Mouse (Mus musculus) lung, postnatal 10 days (tissue): ENCODE data around the gene Inpp5e.
"Not testable (repeated sequence)": the region's sequence is repeated elsewhere in the genome, so short reads cannot be mapped to it uniquely, and the experiment has no call there.

Experiments used
- DNase-seq: peaks from one replicate; pipeline ENCODE4 v3.0.0; 2021

Gene Inpp5e

DNA sequence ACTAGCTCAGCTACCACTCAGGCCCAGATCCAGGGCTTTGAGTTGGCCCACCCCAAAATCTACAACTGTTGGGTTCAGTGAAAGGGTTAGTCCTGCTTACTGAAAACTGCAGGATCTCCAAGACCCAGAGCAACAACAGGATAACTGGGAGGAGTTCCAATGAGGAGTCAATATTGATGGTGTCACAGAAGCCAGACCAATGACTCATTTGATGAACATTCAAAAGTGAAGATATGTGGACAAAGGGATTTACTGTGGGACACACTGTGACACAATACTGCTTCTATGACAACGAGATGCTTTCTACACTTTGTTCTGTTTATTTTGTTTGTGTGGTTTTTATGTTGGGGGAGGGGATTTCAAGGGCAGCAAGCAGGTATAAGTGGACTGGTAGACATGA lies 9.1 kb upstream of the Inpp5e start:
- no peak for DNase-seq

DNA sequence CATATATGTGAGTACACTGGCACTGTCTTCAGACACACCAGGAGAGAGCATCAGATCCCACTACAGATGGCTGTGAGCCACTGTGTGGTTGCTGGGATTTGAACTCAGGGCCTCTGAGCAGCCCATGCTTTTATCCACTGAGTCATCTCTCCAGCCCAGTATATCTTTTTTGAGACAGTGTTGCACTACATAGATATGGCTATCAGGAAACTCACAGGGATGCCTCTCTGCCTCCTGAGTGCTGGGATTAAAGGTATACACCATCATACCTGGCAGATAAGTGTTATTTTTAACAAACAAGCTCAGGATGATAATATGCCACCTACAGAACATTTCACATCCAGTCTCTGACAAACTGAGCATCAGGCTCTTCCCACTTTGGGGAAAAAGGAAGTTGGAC lies 8.1 kb upstream of the Inpp5e start:
- no peak for DNase-seq

DNA sequence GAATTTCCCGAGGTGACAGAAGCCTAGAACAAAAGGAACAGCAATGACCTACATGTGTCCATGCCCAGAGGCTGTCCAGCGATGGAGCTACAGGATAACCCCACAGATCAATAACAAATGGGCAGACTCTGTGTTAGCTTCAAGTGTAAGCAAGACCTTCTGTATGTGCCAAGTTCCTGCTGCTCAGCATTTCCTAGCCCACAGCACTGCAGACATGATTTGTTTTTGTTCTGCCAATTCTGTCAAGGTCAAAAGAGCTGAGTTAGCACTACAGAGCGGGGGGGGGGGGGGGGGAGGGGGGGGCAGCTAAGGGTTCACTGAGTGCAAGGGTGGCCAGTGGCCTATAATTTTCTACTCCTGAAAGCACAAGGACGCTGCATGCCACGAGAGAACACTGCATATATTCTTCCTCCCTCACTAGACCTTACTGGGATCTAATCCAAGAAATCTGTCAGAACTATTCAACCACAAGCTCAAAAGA lies 2.0 kb upstream of the Inpp5e start:
- DNase-seq, result peak; percentile 26

- no peak for DNase-seq
These were observed 1.1 kb upstream of the Inpp5e start for GRCm38 (mm10) chr2:26410091-26410490.

GRCm38 (mm10) chr2:26409362-26409761 lies 359 bp upstream of the Inpp5e start:
- no peak for DNase-seq

DNA sequence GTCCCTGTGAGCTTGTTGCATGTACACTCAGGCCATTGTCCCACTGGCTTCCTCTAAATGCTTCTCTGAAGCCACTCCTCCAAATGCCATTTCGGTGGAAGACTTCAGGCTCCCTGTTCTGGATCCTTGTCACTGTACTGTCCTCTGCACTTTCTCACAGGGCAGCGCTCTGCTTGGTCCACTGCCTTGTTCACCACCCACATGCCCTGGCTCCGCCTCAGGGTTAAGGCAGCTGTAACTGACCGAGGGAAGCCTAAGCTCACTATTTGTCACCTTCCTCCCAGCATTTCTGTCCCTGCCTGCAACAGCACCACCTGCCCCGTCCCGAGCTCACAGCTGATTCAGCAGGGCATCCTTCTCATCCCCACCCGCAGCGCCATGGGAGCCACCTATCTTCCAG lies 5.7 kb downstream of the Inpp5e start:
- no peak for DNase-seq

DNA sequence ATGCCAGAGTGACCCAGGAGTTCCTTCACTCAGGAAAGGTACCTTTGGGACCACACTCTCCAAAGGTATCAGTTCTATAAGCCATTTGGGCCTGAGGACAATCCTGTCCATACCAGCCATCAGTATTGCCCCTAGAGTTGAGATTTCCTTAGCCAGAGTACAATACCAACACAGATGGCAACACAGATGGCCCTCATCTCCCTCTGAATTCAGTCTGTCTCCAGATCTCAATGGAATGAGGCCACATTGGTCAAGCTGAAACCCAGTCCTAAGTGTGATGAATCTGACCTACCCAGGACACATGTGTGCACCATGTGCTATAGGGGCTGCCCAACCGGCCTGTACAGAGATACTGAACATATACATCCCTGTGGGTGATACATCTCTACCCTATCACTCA lies 6.7 kb downstream of the Inpp5e start:
- no peak for DNase-seq

DNA sequence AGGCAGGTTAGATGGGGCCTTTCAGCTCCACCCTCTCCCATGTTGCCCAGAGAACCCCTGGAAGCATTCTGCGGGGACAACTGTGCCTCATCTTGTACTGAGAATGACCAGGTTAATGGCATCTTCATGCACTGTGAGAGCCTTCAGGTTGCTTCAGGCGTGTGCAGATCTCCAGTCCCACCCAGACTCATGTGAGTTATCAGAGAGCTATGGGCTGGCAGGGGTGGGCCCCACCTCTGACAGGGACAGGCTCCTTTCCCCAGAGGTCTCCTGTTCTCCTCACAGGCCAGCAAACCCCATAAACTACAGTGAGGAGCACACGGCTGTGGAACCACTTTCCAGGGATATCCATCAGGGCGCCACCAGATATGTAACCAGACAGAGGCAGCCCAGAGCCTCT lies 8.0 kb downstream of the Inpp5e start:
- no peak for DNase-seq

DNA sequence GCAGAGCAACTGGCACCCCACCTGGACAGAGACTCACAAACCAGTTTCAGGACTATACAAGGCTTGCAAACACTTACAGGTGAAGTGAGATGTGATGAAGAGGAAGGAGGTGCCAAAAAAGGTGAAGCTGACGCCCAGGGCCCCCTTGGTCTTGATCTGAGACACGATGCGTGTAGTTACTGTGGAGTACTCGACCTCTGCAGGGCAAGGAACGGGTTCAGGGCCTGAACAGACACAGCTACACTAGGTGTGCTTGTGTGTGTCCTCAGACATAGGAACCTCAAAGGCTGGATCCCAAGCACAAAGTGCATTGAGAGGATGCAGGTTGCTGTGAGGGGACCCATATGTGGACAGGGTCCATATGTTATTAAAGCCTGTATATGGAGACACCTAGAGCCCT lies 8.7 kb downstream of the Inpp5e start:
- DNase-seq, result no peak

DNA sequence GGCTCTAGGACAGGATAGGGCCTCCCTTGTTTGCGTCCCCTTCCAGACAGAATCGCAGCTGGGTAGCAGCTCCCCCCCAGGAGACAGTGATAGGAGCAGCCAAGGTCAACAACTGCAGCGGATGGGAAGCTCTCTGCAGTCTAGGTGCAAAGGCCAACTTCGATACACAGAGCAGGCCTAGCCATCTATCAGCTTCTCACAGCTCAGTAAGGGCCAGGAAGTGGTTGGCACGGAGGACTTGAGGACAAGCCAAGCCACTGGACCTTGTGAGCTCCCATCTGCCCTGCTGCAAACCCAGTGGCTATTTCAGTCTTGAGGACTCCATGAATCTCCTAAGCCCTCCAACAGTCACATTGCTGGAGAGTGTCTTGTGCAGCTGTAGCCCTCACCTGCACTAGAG lies 9.4 kb downstream of the Inpp5e start:
- no peak for DNase-seq

- no peak for DNase-seq
These were observed 10.0 kb downstream of the Inpp5e start for GRCm38 (mm10) chr2:26398978-26399377.

- DNase-seq, result no peak
These were observed 17.4 kb downstream of the Inpp5e start for GRCm38 (mm10) chr2:26391617-26392016.

DNA sequence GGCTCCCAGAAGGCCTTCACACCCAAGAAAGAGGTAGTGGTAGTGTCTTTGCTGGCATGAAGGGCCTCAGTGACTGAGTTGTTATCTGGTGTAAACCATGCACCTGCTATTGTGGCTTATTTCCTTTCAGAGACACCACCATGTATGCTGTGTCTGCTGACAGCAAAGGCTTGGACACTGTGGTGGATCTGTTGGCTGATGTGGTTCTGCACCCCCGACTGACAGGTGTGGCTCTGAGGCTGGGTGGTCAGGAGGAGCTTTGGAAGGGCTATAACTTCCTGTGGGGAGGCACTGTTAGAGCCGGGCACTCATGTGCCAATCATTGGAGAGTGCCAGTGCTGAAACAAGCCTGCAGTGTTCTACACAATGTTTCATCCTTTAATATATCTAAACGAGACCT lies 18.0 kb downstream of the Inpp5e start:
- no peak for DNase-seq

DNA sequence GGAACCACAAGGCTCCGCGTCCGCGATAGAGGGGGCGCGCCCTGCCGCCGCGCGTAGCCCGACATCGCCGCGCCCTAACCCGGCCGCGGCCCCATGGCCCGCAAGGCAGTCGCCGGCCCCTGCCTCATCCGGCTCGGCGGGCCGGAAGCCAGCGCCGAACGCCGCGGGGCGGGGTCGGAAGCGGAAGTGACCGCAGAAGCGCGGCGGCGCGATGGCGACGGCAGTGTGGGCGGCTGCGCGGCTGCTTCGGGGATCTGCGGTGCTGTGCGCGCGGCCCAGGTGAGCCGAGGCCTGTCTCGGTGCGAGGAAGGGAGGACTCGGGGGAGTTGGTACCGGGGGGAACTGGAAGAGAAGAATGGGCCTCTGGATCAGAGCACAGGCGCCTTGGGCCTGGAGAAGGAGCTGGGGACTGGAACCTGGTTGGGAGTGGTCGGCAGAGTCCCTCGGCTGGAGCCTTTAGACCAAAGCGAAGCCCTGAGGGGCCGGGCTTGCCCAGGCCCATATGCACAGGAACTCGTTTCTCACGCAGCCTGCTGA lies 19.8 kb downstream of the Inpp5e start, which contains the start of the genes Entr1 and Pmpca:
Gene Entr1, minus strand, starts transcription at position 163 of the 537 bp plus-strand sequence.
Gene Pmpca, plus strand, starts transcription at position 186 of the 537 bp plus-strand sequence.
- DNase-seq, result peak; percentile 89

- peak; percentile 14 for DNase-seq
These were observed 20.3 kb downstream of the Inpp5e start for GRCm38 (mm10) chr2:26388682-26389153.

- DNase-seq, result no peak
These were observed 21.3 kb downstream of the Inpp5e start for GRCm38 (mm10) chr2:26387713-26388112.

GRCm38 (mm10) chr2:26380871-26381270 lies 28.1 kb downstream of the Inpp5e start:
- DNase-seq, result not testable (repeated sequence)

DNA sequence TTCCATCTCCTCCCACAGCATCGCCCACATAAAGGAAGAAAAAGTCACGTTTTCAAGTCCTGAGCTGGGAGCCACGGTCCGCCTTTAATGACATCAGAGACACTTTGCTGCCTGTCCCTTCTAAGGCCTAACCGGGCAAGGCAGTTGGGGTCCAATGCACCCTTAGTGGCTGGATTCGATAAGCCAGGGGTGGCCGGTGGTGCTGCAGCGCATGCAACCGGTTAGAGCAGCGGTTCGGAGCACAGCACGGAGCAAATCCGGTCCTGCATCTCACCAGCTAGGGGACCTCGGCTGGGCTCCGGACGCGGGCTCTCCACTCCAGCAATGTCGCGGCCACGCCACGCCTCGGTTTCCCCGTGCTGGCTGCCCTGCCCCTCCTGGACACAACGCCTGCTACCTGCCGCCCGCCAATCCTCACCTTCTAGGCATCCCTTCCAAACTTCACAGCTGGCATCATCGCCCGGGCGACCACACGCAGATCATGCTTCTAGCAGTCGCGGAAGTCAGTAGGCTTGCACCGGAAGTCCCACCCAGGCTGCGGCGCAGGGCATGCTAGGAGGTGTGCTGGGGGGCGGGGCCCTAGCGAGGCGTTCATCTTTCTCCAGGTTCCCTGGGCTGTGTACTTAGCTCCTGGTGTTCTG lies 28.8 kb downstream of the Inpp5e start, which contains the start of gene Snapc4:
Gene Snapc4, minus strand, starts transcription at position 523 of the 641 bp plus-strand sequence.
- peak; percentile 90 for DNase-seq

DNA sequence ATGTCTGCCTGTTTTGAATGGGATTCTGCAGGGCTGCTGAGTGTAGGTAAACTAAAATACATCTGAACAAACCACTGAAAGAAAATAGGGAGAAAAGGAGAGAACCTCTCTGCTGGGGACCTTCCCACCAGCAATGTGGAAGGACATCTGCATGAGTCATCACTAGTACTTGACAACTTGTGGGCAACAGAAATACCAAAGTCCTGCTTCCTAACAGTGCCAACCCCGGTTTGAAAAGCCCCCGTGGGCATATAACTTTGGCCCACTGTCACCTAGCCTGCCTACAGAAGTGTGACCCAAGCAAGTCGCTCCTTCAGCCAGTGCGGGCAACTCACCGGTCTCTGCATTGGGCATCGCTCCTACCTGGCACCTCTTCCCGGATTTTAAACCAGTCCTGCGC lies 36.6 kb downstream of the Inpp5e start:
- DNase-seq, result no peak

GRCm38 (mm10) chr2:26368572-26368971 lies 40.4 kb downstream of the Inpp5e start:
- DNase-seq, result no peak

GRCm38 (mm10) chr2:26367911-26368310 lies 41.1 kb downstream of the Inpp5e start:
- no peak for DNase-seq

GRCm38 (mm10) chr2:26364738-26365465 lies 44.1 kb downstream of the Inpp5e start:
- peak; percentile 85 for DNase-seq

GRCm38 (mm10) chr2:26363481-26363880 lies 45.5 kb downstream of the Inpp5e start:
- no peak for DNase-seq

DNA sequence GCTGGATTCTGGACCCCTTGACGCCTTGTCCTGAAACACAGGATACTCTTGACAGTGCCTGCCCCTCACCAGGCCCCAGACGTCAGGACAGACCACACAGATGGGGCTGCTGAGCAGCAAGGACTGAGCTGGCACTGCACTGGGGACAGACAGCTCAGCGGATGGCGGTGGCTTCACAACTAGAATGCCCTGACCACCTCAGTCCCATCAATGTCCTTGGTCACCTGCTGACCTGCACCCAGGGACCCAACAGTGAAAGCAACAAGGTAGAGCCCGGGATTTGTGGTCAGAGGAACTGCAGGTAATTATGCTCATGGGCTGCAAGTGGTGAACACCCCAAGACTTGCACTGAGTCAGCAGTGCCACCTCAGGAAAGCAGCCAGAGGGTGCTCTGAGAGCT lies 46.0 kb downstream of the Inpp5e start:
- DNase-seq, result no peak
